Mouse (Mus musculus): ENCODE measurements around the gene Mybbp1a. TPM values are rescaled to one million over a fixed set of nuclear protein-coding genes. Genes with fewer than 3 reads are reported as not detected.
"Not testable (repeated sequence)": the region's sequence is repeated elsewhere in the genome, so short reads cannot be mapped to it uniquely, and the experiment has no call there.

Mybbp1a gene
- total RNA-seq, 2 experiments from 2014 or later, result 54.6 to 56.8 TPM

DNA sequence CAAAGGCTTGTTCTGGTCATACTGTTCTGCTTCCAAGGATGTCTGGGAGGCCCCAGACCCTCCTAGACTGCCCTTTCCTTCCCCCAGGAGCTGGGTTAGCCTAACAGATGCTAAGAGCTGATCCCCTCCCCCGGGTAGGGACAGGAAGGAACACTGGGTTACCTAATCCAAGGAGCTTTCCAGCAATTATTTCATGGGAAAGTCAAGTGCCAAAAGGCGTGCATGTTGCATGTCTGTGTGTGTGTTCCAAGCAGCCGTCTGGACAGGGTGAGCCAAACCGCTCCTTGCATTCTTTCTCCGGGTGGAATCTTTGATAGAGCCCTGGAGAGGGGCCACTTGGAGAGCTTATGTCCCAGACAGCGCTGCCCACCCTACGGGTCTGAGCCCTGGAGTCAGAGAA lies 28.1 kb upstream of the Mybbp1a start:
- DNase-seq (ENCODE audit: low spot score in 2 of 2), result no peak

DNA sequence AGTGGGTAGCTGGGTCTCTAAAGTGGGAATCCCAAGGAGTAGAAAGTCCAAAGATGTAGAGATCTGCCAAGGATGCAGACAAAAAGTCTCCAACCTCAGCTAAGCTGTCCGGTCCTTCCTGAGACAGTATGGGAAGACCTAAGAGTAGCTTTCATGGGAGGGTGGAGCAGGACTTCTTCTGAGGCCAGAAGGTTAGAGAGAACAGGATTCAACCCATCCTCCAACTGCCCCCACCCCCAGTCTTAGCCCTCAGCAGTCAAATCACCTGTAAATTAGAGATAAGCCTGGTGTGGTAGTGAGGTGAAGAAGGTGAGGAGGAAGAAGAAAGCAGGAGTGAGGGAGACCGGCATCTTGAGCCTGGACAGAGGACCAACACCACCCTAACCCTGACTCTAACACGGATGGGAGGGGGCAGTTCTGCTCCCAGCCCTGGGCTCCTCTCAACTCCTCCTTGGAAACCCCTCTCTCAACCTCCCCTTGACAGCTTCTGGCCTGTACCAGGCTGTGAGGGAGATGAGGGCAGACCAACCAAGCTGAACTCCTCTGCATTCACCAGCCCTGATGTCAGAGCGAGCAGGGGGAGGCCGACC lies 27.5 kb upstream of the Mybbp1a start:
- no peak for DNase-seq (ENCODE audit: low spot score in 2 of 2)

DNA sequence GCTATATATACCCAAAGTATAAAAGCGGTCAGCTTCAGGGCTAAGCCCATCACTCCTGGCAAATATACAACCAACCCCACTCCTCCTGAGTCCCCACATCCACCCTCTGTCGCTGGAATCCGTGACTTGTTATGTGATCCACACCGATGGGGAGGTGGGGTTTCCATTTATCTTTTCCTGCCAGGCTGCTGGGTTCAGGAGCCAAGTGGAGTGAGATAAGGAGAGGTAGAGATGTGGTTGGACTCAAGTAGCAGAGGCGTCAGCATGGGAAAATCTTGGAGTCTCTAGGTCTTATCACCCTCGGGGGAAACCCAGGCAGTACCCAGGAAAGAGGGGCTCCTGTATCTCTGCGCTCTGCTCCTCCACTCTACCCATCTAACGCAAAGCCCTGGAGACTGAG lies 26.0 kb upstream of the Mybbp1a start:
- no peak for DNase-seq (ENCODE audit: low spot score in 2 of 2)

DNA sequence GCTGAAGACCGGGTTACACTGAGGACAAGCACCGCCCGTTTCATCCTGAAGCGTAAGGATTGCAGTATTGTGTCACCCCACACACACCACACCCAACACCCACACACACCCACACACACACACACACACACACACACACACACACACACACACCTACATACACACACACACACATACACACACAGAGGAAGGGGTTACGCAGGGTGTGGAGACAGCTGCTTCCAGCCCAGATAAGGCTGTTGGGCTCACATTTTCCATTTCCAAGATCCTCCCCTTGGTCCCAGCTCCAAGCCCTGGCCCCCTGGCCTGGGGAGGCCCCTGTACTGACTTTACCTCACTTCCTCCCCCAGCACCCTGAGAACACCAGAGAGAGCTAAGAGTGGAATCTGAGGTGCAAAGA lies 24.5 kb upstream of the Mybbp1a start:
- DNase-seq (ENCODE audit: low spot score in 2 of 2), result no peak

DNA sequence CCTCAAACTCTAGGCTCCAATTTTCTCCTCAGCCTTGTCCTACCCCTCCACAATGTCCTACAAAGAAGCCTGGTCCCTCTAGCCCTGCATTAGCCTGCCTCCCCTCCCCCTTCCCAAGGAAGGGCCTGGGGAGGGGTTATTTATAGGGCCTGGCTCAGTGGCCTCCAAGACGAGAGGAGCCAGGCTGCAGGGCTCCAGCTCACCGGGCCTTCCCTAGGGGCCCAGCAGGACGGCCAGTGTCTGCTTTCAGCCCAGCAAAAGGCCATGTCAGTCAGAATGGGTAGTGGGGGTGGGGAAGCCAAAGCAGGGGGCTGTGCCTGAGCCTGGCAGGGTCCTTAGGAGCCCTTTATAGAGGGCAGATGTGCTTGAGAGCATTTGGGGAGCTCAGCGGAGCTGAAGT lies 23.8 kb upstream of the Mybbp1a start:
- DNase-seq (ENCODE audit: low spot score in 2 of 2), result no peak

DNA sequence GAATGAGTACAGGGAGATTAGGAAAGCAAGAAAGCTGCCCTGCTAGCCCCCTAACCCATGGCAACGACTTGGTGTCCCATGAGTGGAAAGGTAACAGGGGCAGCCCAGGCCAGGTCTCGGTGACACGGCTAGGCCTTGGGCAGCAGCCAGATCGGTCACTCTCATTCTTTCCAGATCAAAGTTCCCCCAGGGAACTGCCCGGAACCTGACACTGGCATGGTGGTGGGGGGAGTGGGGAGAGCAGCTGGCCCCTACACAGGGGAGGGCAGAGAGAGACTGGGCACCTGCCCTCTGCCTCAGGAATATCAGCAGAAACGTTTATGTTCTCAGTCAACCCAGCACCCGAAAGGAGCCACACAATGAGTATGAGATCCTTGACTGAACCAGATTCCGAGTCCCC lies 22.9 kb upstream of the Mybbp1a start:
- DNase-seq (ENCODE audit: low spot score in 2 of 2), result no peak

DNA sequence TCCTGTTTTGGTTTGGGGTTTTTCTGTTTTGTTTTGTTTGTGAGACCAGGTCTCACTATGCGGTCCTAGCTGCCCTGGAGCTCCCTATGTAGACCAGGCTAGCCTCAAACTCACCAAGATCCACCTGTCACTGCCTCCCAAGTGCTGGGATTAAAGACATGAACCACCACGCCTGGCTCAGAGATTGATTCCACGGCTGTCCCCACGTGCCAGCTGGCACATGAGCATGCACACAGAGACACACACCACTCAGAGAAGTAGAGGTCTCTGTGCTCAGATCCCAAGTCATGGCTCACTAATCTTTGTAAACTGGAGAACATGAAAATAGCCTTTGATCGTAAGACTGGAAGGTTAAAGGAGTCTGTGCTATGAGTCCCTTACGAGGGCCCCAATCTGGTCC lies 22.1 kb upstream of the Mybbp1a start:
- no peak for DNase-seq (ENCODE audit: low spot score in 2 of 2)

DNA sequence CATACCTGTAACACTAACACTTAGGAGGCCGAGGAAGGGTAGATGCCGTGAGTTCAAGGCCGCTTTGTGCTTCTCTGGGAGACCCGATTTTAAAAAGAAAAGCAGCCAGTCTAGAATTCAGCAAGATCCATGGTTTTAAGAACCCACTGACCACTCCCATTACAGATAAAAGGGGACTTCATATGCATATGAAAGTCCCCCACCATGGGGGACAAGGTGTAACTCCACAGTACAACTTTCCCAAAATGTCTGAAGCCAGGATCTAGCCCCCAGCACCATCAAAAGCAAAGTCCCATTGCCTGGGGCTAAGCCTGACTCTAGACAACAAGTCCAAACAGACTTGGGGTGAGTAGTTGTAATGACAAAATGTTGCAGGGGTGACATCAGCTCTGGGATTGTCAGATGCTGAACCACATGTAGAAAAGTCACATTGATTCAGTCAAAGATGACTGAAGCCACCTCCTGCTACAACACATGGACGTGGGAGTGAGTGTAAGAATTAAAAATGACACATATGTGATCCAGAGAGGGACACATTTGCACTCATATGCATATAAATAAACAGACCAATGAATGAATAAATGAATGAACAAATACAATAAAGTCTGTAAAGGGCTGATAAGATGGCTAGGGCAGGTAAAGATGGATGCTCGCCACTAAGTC lies 20.6 kb upstream of the Mybbp1a start:
- DNase-seq (ENCODE audit: low spot score in 2 of 2), result peak in 1 of 2 experiments; percentile 79

DNA sequence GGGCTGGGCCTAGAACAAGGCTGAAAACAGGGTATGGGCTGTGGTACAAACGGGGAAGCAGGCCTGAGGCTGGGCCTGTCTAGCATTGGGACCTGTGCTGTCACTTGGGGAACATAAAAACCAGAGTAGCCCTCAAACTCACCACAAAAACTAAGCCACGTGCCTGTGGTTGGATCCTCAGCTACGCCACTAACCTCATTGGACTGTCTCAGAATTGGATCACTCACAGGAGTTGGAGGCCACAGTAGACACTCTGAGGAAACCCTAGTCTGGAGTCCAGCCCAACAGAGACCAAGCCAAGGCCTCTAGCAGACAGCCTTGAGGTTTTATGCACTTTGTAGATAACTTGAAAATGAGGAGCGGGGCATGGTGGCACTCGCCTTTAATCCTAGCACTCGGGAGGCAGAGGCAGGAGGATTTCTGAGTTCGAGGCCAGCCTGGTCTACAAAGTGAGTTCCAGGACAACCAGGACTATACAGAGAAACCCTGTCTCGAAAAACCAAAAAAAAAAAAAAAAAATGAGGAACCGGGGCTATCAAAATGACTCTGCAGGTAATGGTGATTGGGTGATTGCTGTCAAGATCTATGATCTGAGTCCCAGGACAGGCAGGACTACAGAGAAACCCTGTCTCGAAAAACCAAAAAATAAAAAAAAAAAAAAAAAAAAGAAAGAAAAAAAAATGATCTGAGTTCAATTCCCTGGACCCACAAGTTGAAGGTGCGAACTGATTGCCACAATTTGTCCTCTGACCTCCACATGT lies 19.5 kb upstream of the Mybbp1a start:
- no peak for DNase-seq (ENCODE audit: low spot score in 2 of 2)

DNA sequence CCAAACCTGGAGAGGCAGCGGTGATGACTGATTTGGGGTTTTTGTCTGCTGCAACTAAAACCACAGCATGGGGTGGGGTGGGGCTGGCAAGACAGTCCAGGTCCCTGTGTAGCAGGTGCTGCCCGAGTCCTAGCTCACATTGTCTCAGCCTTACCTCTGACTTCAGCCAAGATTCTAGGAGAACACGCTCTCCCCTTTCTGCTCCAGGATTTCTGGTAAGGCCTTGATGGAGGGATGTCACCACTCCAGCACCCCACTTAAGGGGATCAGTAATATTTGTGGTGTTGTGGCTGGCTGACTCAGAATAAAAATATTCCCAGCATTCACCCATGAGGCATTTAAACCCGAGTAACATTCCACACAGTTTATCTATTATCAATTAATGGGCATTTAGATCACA lies 17.5 kb upstream of the Mybbp1a start:
- no peak for DNase-seq (ENCODE audit: low spot score in 2 of 2)

DNA sequence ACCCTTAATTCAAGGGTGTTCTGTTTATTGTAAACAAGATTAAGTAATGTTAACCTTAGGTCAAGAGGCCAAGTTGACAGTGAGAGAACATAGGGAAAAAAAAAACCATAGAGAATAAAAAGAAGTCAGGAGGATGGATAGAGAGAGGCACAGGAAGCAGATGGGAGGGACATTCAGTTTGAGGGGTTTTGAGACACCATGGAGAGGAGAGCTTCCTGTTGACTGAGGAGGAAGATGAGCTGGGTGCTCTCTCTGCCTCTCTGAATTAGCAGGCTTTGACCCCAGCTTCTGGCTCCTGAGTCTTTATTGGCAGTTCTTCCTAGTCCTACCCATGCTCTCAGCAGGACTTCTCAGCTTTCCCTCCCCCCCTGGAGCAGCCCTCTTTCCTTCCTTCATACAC lies 16.0 kb upstream of the Mybbp1a start:
- no peak for DNase-seq (ENCODE audit: low spot score in 2 of 2)

DNA sequence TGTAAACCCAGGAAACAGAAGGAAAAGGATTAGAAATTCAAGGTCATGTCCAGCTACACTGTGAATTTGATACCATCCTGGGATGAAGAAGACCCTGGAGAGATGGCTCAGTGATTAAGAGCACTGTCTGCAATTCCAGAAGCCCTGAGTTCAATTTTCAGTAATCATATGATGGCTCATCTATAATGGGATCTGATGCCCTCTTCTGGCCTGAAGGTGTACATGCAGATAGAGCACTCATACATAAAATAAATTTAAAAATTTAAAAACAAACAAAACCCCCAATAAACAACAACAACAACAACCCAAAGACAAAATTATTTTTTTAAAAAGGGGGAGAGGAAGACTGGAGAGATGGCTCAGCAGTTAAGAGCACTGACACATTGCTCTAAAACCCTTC lies 14.3 kb upstream of the Mybbp1a start:
- peak in 1 of 2 experiments; percentile 14 for DNase-seq (ENCODE audit: low spot score in 2 of 2)

DNA sequence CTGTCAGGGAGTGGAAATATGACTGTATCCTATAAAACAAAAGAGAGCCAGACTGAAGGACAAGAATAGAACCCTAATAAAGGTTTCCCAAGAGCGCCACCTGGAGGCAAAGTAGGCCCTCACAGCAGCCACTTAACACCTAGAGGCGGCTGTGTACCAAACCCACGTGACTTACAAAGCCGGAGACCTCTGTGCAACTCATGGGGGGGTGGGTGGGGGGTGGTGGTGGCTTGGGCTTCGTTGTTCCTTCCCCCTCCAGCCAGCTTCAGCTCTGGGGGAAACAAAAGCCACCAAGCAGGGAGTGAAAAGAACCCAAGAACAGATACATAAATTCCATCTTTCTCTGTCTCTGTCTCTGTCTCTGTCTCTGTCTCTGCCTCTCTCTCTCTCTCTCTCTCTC lies 12.5 kb upstream of the Mybbp1a start:
- DNase-seq (ENCODE audit: low spot score in 2 of 2), result peak; percentile 56 to 87

DNA sequence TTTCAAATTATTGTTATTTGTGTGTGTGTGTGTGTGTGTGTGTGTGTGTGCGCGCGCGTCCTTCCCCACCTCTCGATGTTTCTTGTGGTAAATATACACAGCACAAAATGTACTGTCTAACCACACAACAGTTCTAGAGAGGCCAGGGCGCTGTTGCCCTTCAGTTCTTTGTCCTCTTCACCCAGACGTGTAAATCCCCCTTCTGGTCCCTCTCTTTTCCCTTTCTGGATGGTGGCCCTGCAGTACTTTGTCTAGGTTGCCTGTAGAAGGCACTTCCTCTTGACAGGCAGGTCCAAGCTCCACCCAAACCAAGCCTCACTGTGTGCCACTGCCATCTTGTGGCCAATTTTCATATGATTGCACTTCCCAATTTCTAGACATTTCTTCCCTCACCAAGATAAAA lies 11.9 kb upstream of the Mybbp1a start:
- DNase-seq (ENCODE audit: low spot score in 2 of 2), result peak; percentile 73 to 91

DNA sequence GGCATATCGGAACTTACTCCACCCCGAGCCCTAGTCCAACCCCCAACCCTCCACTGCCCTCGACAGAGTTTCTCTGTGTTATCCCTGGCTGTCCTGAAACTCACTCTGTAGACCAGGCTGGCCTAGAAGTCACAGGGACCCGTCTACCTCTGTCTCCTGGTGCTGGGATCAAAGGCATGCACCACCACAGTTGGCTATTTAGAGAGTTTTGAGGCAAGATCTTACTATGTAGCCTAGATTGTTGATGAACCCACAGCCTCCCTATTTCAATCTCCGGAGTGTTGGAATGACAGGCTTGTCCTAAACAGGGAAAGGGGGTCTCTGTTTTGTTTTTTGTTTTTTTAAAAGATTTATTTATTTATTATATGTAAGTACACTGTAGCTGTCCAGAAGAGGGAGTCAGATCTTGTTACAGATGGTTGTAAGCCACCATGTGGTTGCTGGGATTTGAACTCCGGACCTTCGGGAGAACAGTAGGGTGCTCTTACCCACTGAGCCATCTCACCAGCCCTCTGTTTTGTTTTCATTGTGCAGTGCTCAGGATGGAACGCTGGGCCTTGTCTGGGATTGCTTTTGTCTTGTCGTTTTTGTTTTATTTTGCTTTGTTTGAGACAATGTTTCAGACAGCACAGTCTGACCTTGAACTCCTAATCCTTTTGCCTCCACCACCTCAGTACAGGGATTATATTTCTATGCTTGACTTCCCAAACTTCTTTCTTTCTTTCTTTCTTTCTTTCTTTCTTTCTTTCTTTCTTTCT lies 10.7 kb upstream of the Mybbp1a start:
- not testable (repeated sequence) for DNase-seq (ENCODE audit: low spot score in 2 of 2)

DNA sequence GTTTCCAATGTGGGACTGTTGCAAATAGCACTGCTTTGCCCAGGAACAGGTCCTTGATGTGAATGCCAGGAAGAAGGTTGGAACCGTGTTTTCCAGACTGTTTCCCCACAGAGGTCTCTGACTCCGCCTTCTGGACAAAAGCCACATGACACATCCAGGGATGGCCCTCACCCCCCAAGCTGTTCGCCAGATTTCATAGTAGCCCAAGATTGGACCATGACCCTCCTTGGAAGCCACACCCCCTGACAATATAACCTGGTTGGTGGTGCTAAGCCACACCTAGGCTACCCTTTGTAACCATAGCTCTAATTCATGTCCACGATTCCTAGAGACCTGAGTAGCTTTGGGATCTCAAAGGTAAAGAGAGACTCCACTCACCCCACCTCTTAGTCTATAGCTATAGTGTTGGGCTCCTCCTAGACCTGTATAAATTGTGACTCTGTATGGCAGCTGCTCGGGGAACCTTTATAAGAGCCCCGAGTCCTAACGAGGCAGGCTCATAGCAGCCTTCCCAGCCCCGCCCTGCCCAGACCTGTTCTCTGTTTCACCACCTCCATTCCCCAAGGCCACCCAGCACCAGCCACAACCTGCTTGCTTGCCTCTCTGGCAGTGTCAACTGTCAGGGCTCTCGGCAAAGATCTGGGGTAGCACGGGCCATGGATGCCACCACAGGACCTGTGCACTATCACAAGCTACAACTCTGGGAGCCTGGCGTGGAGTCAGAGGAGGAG lies 6.0 kb upstream of the Mybbp1a start, which contains the start of gene Ggt6:
Gene Ggt6 (plus strand): TSS at position 564 of the 731 bp plus-strand sequence.
- DNase-seq (ENCODE audit: low spot score in 2 of 2), result no peak

DNA sequence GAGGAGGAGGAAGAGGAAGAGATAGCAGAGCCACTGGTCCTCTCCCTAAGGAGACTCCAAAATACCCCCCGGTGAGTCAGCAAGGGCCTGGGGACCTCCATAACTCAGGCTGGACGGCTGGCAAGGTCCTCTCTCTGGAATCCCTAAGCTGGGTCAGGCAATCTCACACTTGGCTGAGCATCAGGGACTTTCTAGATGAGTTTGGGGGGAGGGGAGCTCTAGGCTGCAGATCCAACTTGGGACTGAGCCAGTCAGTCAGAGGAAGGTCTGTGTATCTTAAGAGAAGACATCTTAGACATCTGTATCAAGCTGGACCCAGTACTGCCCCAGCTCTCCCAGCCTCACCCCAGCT lies 5.5 kb upstream of the Mybbp1a start:
- peak in 1 of 2 experiments; percentile 11 for DNase-seq (ENCODE audit: low spot score in 2 of 2)

DNA sequence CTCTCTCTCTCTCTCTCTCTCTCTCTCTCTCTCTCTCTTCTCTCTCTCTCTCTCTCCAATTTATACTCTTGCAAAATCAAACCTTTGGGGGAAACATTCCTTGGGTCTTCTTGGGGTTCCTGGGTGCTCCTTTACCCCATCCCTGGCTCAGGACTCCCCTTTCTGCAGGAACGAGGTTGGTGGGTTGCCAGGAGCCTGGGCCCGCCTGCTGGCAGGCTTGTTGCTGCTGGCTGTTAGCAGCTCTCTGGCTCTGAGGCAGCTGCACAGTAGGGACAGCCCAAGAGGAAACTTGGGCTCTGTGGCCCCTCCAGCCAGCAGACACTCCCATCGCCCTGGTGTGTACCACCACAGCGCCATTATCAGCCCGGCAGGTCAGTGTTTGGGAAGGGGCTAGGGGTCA lies 4.9 kb upstream of the Mybbp1a start:
- no peak for DNase-seq (ENCODE audit: low spot score in 2 of 2)

DNA sequence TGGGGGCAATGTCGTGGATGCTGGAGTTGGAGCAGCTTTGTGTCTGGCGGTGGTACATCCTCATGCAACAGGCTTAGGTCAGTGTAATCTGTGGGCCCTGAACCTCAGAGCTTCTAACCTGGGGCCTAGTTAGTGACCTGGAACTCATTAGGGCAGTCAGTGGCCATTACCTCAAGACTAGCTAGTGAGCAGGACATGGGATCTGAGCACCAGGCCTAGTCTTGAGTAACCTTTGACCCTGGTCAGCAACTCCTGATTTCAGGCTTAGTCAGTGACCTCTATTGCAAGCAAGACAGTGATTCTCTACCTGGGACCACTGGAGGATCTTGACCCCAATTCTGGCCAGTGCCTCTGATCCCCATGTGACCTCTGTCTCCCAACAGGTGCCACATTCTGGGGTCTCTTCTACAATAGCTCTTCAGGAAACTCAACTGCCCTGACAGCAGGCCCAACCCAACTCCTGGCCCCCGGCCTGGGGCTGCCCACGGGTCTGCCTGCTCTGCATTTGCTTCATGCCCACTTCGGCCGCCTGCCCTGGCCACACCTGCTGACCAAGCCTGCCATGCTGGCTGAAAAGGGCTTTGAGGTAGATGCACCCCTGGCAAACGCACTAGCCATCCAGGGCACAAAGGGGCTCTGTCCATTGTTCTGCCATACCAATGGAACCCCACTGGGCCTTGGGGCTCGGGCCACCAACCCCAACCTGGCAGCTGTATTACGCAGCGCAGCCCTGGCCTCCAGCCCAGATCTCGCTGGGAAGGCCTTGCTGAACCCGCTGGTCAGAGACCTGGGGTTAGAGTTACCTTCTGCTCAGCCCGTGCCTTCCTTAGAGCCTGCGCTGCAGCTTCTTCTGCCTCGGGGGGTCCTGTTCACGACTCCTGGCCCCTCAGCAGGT lies 4.2 kb upstream of the Mybbp1a start:
- DNase-seq (ENCODE audit: low spot score in 2 of 2), result no peak

DNA sequence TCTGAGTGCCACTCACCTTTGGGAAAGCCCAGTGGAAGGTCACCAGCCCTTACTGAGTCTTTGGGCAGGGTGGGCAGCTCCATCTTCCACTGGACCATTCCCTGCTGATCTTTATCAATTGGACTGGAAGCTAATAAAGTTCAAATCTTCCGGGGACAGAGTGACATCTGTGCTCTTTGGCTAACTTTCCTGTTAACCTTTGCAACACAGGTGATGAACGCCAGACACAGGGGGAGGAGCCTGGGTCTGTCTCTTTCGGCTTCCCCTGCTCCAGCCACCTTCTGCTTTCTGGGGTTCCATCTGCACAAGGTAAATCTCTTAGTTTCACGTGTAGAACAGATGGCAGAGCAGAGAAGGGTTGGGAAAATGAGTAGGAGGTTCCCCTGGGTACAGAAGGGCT lies 2.7 kb upstream of the Mybbp1a start:
- DNase-seq (ENCODE audit: low spot score in 2 of 2), result no peak
